Mouse (Mus musculus) embryonic facial prominence, embryonic 11.5 days (tissue): Measurements from ENCODE around the gene Rab34. TPM values are rescaled to one million over a fixed set of nuclear protein-coding genes. Genes with fewer than 3 reads are reported as not detected.

Experiments
- ATAC-seq: fragments of 200-750 bp; cut with Nextera tagmentation; replicated peaks from 2 replicates; pipeline ENCODE4 v1.8.0; 2017; ENCODE audit warnings: low read depth; ENCODE audit not compliant: insufficient number of reproducible peaks, low FRiP score, low TSS enrichment
- DNase-seq: peaks from one replicate; pipeline ENCODE4 v3.0.0-alpha.2; 2015; ENCODE audit warnings: low spot score
- H3K27ac ChIP-seq: fragments of 300-500 bp; sonication (generic); replicated peaks from 2 replicates; pipeline ENCODE4 v1.5.1; 2014; ENCODE audit warnings: mild to moderate bottlenecking, low read depth, low read length, control low read depth
- H3K27me3 ChIP-seq: fragments of 300-500 bp; sonication (generic); 2 replicates; pipeline ENCODE4 v1.6.1; 2014; ENCODE audit warnings: mild to moderate bottlenecking, low read length, moderate library complexity, mixed read lengths; ENCODE audit not compliant: control insufficient read depth, insufficient read depth
- H3K36me3 ChIP-seq: fragments of 300-500 bp; sonication (generic); replicated peaks from 2 replicates; pipeline ENCODE4 v1.6.1; 2014; ENCODE audit warnings: low read depth, mild to moderate bottlenecking, low read length, moderate library complexity, mixed read lengths; ENCODE audit not compliant: control insufficient read depth, insufficient read depth
- H3K4me1 ChIP-seq: fragments of 300-500 bp; sonication (generic); 2 replicates; pipeline ENCODE4 v1.6.1; 2014; ENCODE audit warnings: low read length, mixed read lengths; ENCODE audit not compliant: control insufficient read depth, insufficient read depth
- H3K4me2 ChIP-seq: fragments of 300-500 bp; sonication (generic); 2 replicates; pipeline ENCODE4 v1.6.1; 2014; ENCODE audit warnings: low read depth, mild to moderate bottlenecking, control low read depth, low read length, moderate library complexity
- H3K4me3 ChIP-seq: fragments of 300-500 bp; sonication (generic); 2 replicates; pipeline ENCODE4 v1.5.1; 2014; ENCODE audit warnings: low read depth, low read length, control low read depth
- H3K9ac ChIP-seq: fragments of 300-500 bp; sonication (generic); replicated peaks from 2 replicates; pipeline ENCODE4 v1.6.1; 2014; ENCODE audit warnings: mild to moderate bottlenecking, control low read depth, low read length
- H3K9me3 ChIP-seq: fragments of 300-500 bp; sonication (generic); replicated peaks from 2 replicates; pipeline ENCODE4 v1.6.1; 2016; ENCODE audit warnings: mild to moderate bottlenecking, low read length, inconsistent platforms, mixed read lengths; ENCODE audit not compliant: control insufficient read depth
- WGBS: fragments of 180-500 bp; shearing (Covaris S2); extraction: QIAGEN DNeasy Blood & Tissue Kit; methylation state at CpG from one replicate; pipeline ENCODE4 v1.1.7; 2014; 5-methylcytosine and 5-hydroxymethylcytosine counted together
- polyA plus RNA-seq: library from polyadenylated mRNA; unstranded; fragments of >200 nt; fragmentation: Nextera tagmentation; extraction: Ambion mirVana; gene quantifications from 2 replicates; pipeline ENCODE4 v1.2.1, GENCODE M21; 2014

Rab34 gene
- polyA plus RNA-seq, 1 experiment from 2014 or later: 139 TPM

- Histone ChIP-seq H3K36me3 (peaks cover 11% of the 10 kb centered on the region), H3K4me3 (no peak overlapping the region), H3K9ac (no peak overlapping the region), H3K4me1 (no peaks in the 10 kb centered on the region), H3K27me3 (no peaks in the 10 kb centered on the region), H3K9me3 (no peaks in the 10 kb centered on the region), H3K4me2 (no peak overlapping the region), H3K27ac (no peak overlapping the region)
- ATAC-seq: no peak
- 89% methylated on average over 6 of the region's 6 CpGs for WGBS
- no peak for DNase-seq
Measured at GRCm38 (mm10) chr11:78204287-78204686, 16.1 kb downstream of the Rab34 start.

- no peaks in the 10 kb centered on the region for H3K9me3 ChIP-seq
- H3K27ac ChIP-seq: no peak overlapping the region
- no peak overlapping the region for H3K4me3 ChIP-seq
- peaks cover 16% of the 10 kb centered on the region for H3K36me3 ChIP-seq
- no peaks in the 10 kb centered on the region for H3K4me1 ChIP-seq
- H3K4me2 ChIP-seq: no peak overlapping the region
- H3K27me3 ChIP-seq: no peaks in the 10 kb centered on the region
- no peak for ATAC-seq
- no peak overlapping the region for H3K9ac ChIP-seq
- no peak for DNase-seq
- 82% methylated on average over 13 of the region's 13 CpGs for WGBS
Measured at GRCm38 (mm10) chr11:78205361-78206206, 17.4 kb downstream of the Rab34 start.

- Histone ChIP-seq H3K4me3 (no peak overlapping the region), H3K27ac (no peak overlapping the region), H3K9me3 (no peaks in the 10 kb centered on the region), H3K4me1 (no peaks in the 10 kb centered on the region), H3K36me3 (peaks cover 21% of the 10 kb centered on the region), H3K27me3 (no peaks in the 10 kb centered on the region), H3K4me2 (no peak overlapping the region), H3K9ac (no peak overlapping the region)
- no peak for ATAC-seq
- 87% methylated on average over 7 of the region's 7 CpGs for WGBS
- no peak for DNase-seq
Measured at GRCm38 (mm10) chr11:78207190-78207589, 19.0 kb downstream of the Rab34 start.

GRCm38 (mm10) chr11:78209886-78210285 lies 21.7 kb downstream of the Rab34 start:
- H3K4me1 ChIP-seq: no peaks in the 10 kb centered on the region
- 95% methylated on average over 6 of the region's 6 CpGs for WGBS
- no peak for DNase-seq

GRCm38 (mm10) chr11:78210615-78211014 lies 22.4 kb downstream of the Rab34 start:
- 72% methylated on average over 7 of the region's 7 CpGs for WGBS
- Histone ChIP-seq H3K4me1 (no peaks in the 10 kb centered on the region), H3K9me3 (no peaks in the 10 kb centered on the region), H3K36me3 (peaks cover 30% of the 10 kb centered on the region), H3K27me3 (no peaks in the 10 kb centered on the region), H3K27ac (no peak overlapping the region), H3K4me3 (no peak overlapping the region), H3K4me2 (no peak overlapping the region), H3K9ac (no peak overlapping the region)
- DNase-seq (no peak), ATAC-seq (no peak)

More at GRCm38 (mm10) chr11:78209886-78210285, 21.7 kb downstream of the Rab34 start:
- Histone ChIP-seq H3K4me2 (no peak overlapping the region), H3K4me3 (no peak overlapping the region), H3K27me3 (no peaks in the 10 kb centered on the region), H3K36me3 (peaks cover 28% of the 10 kb centered on the region), H3K9ac (no peak overlapping the region), H3K9me3 (no peaks in the 10 kb centered on the region), H3K27ac (no peak overlapping the region)
- ATAC-seq: no peak

GRCm38 (mm10) chr11:78211513-78211912 lies 23.3 kb downstream of the Rab34 start:
- Histone ChIP-seq H3K4me2 (no peak overlapping the region), H3K9me3 (no peaks in the 10 kb centered on the region), H3K9ac (no peak overlapping the region), H3K36me3 (peaks cover 31% of the 10 kb centered on the region), H3K27ac (no peak overlapping the region), H3K4me1 (no peaks in the 10 kb centered on the region), H3K27me3 (no peaks in the 10 kb centered on the region), H3K4me3 (no peak overlapping the region)
- no peak for DNase-seq
- ATAC-seq: no peak
- 89% methylated on average over 5 of the region's 5 CpGs for WGBS

GRCm38 (mm10) chr11:78213086-78213817 lies 25.0 kb downstream of the Rab34 start:
- ATAC-seq (no peak), DNase-seq (no peak)
- Histone ChIP-seq H3K27ac (no peak overlapping the region), H3K9me3 (no peaks in the 10 kb centered on the region), H3K27me3 (no peaks in the 10 kb centered on the region), H3K4me2 (no peak overlapping the region), H3K4me1 (no peaks in the 10 kb centered on the region), H3K9ac (no peak overlapping the region), H3K36me3 (peaks cover 31% of the 10 kb centered on the region), H3K4me3 (no peak overlapping the region)
- 95% methylated on average over 14 of the region's 14 CpGs for WGBS
